Mouse (Mus musculus): Measurements from ENCODE around the gene Kif24.
A peak's percentile ranks its signal among the peaks of the same experiment; 100 is the strongest.

Gene Kif24

GRCm38 (mm10) chr4:41464345-41465286 lies at the start of gene Kif24, which contains the start of gene Nudt2:
Gene Kif24, minus strand, starts transcription at chr4:41464887.
Gene Nudt2, plus strand, starts transcription at chr4:41465151.
- peak; percentile 98 to 99 for DNase-seq (ENCODE audit: low spot score in 2 of 2)

- DNase-seq (ENCODE audit: low spot score in 2 of 2) = no peak
These were observed 49.0 kb upstream of the Kif24 start for GRCm38 (mm10) chr4:41513714-41514113.

- DNase-seq (ENCODE audit: low spot score in 2 of 2) = no peak
These were observed 48.6 kb upstream of the Kif24 start for GRCm38 (mm10) chr4:41513309-41513708.

- no peak for DNase-seq (ENCODE audit: low spot score in 2 of 2)
These were observed 43.3 kb upstream of the Kif24 start for GRCm38 (mm10) chr4:41507998-41508397.

GRCm38 (mm10) chr4:41507326-41507924 lies 42.7 kb upstream of the Kif24 start:
- no peak for DNase-seq (ENCODE audit: low spot score in 2 of 2)

- peak; percentile 79 to 84 for DNase-seq (ENCODE audit: low spot score in 2 of 2)
These were observed 42.2 kb upstream of the Kif24 start for GRCm38 (mm10) chr4:41506906-41507305.

- peak in 1 of 2 experiments; percentile 60 for DNase-seq (ENCODE audit: low spot score in 2 of 2)
These were observed 41.5 kb upstream of the Kif24 start for GRCm38 (mm10) chr4:41506156-41506555.

- peak in 1 of 2 experiments; percentile 18 for DNase-seq (ENCODE audit: low spot score in 2 of 2)
These were observed 40.5 kb upstream of the Kif24 start for GRCm38 (mm10) chr4:41505131-41505551.

- DNase-seq (ENCODE audit: low spot score in 2 of 2) = no peak
These were observed 39.6 kb upstream of the Kif24 start for GRCm38 (mm10) chr4:41504325-41504724.

- peak; percentile 92 to 93 for DNase-seq (ENCODE audit: low spot score in 2 of 2)
These were observed 38.3 kb upstream of the Kif24 start, which contains the start of gene AI464131 for GRCm38 (mm10) chr4:41502986-41503412. Gene AI464131, minus strand, starts transcription at chr4:41503076.

GRCm38 (mm10) chr4:41502171-41502940 lies 37.7 kb upstream of the Kif24 start:
- DNase-seq (ENCODE audit: low spot score in 2 of 2) = peak in 1 of 2 experiments; percentile 5

- no peak for DNase-seq (ENCODE audit: low spot score in 2 of 2)
These were observed 36.1 kb upstream of the Kif24 start for GRCm38 (mm10) chr4:41500787-41501186.

- no peak for DNase-seq (ENCODE audit: low spot score in 2 of 2)
These were observed 34.9 kb upstream of the Kif24 start for GRCm38 (mm10) chr4:41499619-41500018.

GRCm38 (mm10) chr4:41498921-41499391 lies 34.3 kb upstream of the Kif24 start:
- DNase-seq (ENCODE audit: low spot score in 2 of 2) = no peak

- no peak for DNase-seq (ENCODE audit: low spot score in 2 of 2)
These were observed 33.5 kb upstream of the Kif24 start for GRCm38 (mm10) chr4:41497995-41498845.

- no peak for DNase-seq (ENCODE audit: low spot score in 2 of 2)
These were observed 32.9 kb upstream of the Kif24 start for GRCm38 (mm10) chr4:41497579-41497978.

GRCm38 (mm10) chr4:41497046-41497445 lies 32.4 kb upstream of the Kif24 start:
- DNase-seq (ENCODE audit: low spot score in 2 of 2) = no peak

- peak; percentile 65 to 81 for DNase-seq (ENCODE audit: low spot score in 2 of 2)
These were observed 31.2 kb upstream of the Kif24 start for GRCm38 (mm10) chr4:41495850-41496249.

GRCm38 (mm10) chr4:41495076-41495475 lies 30.4 kb upstream of the Kif24 start:
- DNase-seq (ENCODE audit: low spot score in 2 of 2) = no peak

GRCm38 (mm10) chr4:41494378-41494777 lies 29.7 kb upstream of the Kif24 start:
- no peak for DNase-seq (ENCODE audit: low spot score in 2 of 2)

All from frontal cortex, postnatal 10 days (tissue).